Mouse (Mus musculus): ENCODE measurements around the gene Cnnm2.
"Not testable (repeated sequence)": the region's sequence is repeated elsewhere in the genome, so short reads cannot be mapped to it uniquely, and the experiment has no call there.

The Cnnm2 gene

GRCm38 (mm10) chr19:46760375-46761160, 828 bp upstream of the Cnnm2 start:
- DNase-seq, result peak; percentile 91 to 93

GRCm38 (mm10) chr19:46761971-46762290, 535 bp downstream of the Cnnm2 start:
- no peak for DNase-seq

GRCm38 (mm10) chr19:46762291-46762991, 1.0 kb downstream of the Cnnm2 start:
- DNase-seq, result peak; percentile 23 to 38

- peak; percentile 11 to 15 for DNase-seq
Observed at GRCm38 (mm10) chr19:46762992-46763342, 1.6 kb downstream of the Cnnm2 start.

- DNase-seq, result no peak
Observed at GRCm38 (mm10) chr19:46763356-46763755, 2.0 kb downstream of the Cnnm2 start.

- DNase-seq, result no peak
Observed at GRCm38 (mm10) chr19:46763932-46764762, 2.8 kb downstream of the Cnnm2 start.

GRCm38 (mm10) chr19:46764763-46765117, 3.3 kb downstream of the Cnnm2 start:
- DNase-seq, result no peak

- no peak for DNase-seq
Observed at GRCm38 (mm10) chr19:46766125-46766524, 4.7 kb downstream of the Cnnm2 start.

- no peak for DNase-seq
Observed at GRCm38 (mm10) chr19:46769759-46770158, 8.4 kb downstream of the Cnnm2 start.

- DNase-seq, result no peak
Observed at GRCm38 (mm10) chr19:46771801-46772200, 10.4 kb downstream of the Cnnm2 start.

GRCm38 (mm10) chr19:46776391-46776790, 15.0 kb downstream of the Cnnm2 start:
- DNase-seq, result no peak

- DNase-seq, result no peak
Observed at GRCm38 (mm10) chr19:46776850-46777249, 15.5 kb downstream of the Cnnm2 start.

GRCm38 (mm10) chr19:46777928-46778680, 16.7 kb downstream of the Cnnm2 start:
- DNase-seq, result no peak

- not testable (repeated sequence) for DNase-seq
Observed at GRCm38 (mm10) chr19:46779130-46779529, 17.7 kb downstream of the Cnnm2 start.

- DNase-seq, result no peak
Observed at GRCm38 (mm10) chr19:46784038-46784437, 22.6 kb downstream of the Cnnm2 start.

- DNase-seq, result no peak
Observed at GRCm38 (mm10) chr19:46784502-46784901, 23.1 kb downstream of the Cnnm2 start.

GRCm38 (mm10) chr19:46785633-46786032, 24.2 kb downstream of the Cnnm2 start:
- no peak for DNase-seq

- DNase-seq, result no peak
Observed at GRCm38 (mm10) chr19:46789782-46790181, 28.4 kb downstream of the Cnnm2 start.

- no peak for DNase-seq
Observed at GRCm38 (mm10) chr19:46791360-46791759, 30.0 kb downstream of the Cnnm2 start.

GRCm38 (mm10) chr19:46791921-46792320, 30.5 kb downstream of the Cnnm2 start:
- DNase-seq, result no peak

- DNase-seq, result no peak
Observed at GRCm38 (mm10) chr19:46792480-46792879, 31.1 kb downstream of the Cnnm2 start.

GRCm38 (mm10) chr19:46794181-46794580, 32.8 kb downstream of the Cnnm2 start:
- no peak for DNase-seq

All from B cell, adult 2 months (primary cell).